Mouse (Mus musculus) stomach, postnatal 0 days (tissue): ENCODE data around the gene Erfe.

ENCODE experiments used
- CTCF ChIP-seq: IDR thresholded peaks from 2 replicates; pipeline ENCODE4 v1.5.1; 2016; ENCODE audit warnings: antibody characterized with exemption, low read depth, mild to moderate bottlenecking, moderate library complexity
- EP300 ChIP-seq: optimal IDR thresholded peaks from 2 replicates; pipeline ENCODE3; 2016; ENCODE audit warnings: antibody characterized with exemption

DNA sequence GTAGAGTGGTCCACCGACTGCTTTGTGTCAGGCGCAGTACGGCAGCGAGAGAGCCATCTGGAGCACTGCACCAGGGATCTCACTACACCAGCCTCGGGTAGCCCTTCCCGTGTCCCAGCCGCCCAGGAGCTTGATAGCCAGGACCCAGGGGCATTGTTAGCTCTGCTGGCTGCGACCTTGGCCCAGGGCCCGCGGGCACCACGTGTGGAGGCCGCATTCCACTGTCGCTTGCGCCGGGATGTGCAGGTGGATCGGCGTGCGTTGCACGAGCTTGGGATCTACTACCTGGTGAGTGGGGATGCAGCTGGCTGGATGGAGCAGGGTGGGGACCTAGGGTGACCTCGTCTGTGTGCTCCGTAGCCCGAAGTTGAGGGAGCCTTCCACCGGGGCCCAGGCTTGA is 3.8 kb downstream of the Erfe start:
- no peak for TF ChIP-seq CTCF
- no peak for TF ChIP-seq EP300
